Mouse (Mus musculus) ES-Bruce4 (cell line): ENCODE results near the gene Olr1.

Experiments used
- CTCF ChIP-seq: IDR thresholded peaks from one replicate; pipeline ENCODE4 v1.8.1; 2011; ENCODE audit warnings: low read depth, low read length
- EP300 ChIP-seq: IDR thresholded peaks from 2 replicates; pipeline ENCODE4 v1.6.1; 2011; ENCODE audit warnings: low read depth, low read length; ENCODE audit not compliant: insufficient read depth

- no peak for TF ChIP-seq CTCF
- no peak for TF ChIP-seq EP300
These were observed 30.4 kb downstream of the Olr1 start for GRCm38 (mm10) chr6:129476404-129477126.
